Mouse (Mus musculus) spleen, adult 2 months (tissue): ENCODE results near the gene Hoxa4. TPM values are rescaled to one million over a fixed set of nuclear protein-coding genes. Genes with fewer than 3 reads are reported as not detected.

Experiments
- DNase-seq, 2 experiments: peaks; one replicate each; pipeline versions ENCODE4 v3.0.0 to v3.0.0-alpha.2; 2012 to 2021; ENCODE audit warnings: low spot score in 2 of 2, low read depth in 1 of 2
- H3K27ac ChIP-seq: fragments of 200-500 bp; 2 replicates; pipeline ENCODE4 v1.5.1; 2012; ENCODE audit warnings: low read length, inconsistent platforms; ENCODE audit not compliant: insufficient read depth
- H3K27me3 ChIP-seq: fragments of 200-500 bp; 2 replicates; pipeline ENCODE4 v1.6.1; 2012; ENCODE audit warnings: mild to moderate bottlenecking, moderate library complexity, low read length, inconsistent platforms; ENCODE audit not compliant: control insufficient read depth, insufficient read depth
- H3K36me3 ChIP-seq: fragments of 200-500 bp; 2 replicates; pipeline ENCODE4 v1.6.1; 2012; ENCODE audit warnings: mild to moderate bottlenecking, low read length, inconsistent platforms; ENCODE audit not compliant: control insufficient read depth, insufficient read depth
- H3K4me1 ChIP-seq: fragments of 200-500 bp; 2 replicates; pipeline ENCODE4 v1.6.1; 2011; ENCODE audit warnings: inconsistent platforms; ENCODE audit not compliant: control insufficient read depth, insufficient read depth, insufficient read length
- H3K4me3 ChIP-seq: fragments of 200-500 bp; 2 replicates; pipeline ENCODE4 v1.5.1; 2011; ENCODE audit warnings: mild to moderate bottlenecking, inconsistent platforms; ENCODE audit not compliant: insufficient read depth, insufficient read length; ENCODE audit errors: extremely low read depth
- CTCF ChIP-seq: fragments of 200-500 bp; IDR thresholded peaks from 2 replicates; pipeline ENCODE4 v1.5.1; 2011; ENCODE audit warnings: mild to moderate bottlenecking, inconsistent platforms; ENCODE audit not compliant: insufficient read depth, insufficient read length, insufficient replicate concordance; ENCODE audit errors: extremely low read depth
- POLR2A ChIP-seq: fragments of 200-500 bp; IDR thresholded peaks from 2 replicates; pipeline ENCODE4 v1.6.1; 2011; ENCODE audit warnings: low read depth, low read length, inconsistent platforms
- WGBS: fragments of 180-500 bp; shearing (Covaris S2); methylation state at CpG from one replicate; pipeline ENCODE4 v1.1.7; 2018; 5-methylcytosine and 5-hydroxymethylcytosine counted together
- polyA plus RNA-seq: library from polyadenylated mRNA; depleted of rRNA; stranded (reverse); fragments of >200 nt; gene quantifications from 2 replicates; pipeline ENCODE4 v1.2.3, GENCODE M21; 2012

Hoxa4 gene
- polyA plus RNA-seq, 1 experiment = 0.68 TPM

DNA sequence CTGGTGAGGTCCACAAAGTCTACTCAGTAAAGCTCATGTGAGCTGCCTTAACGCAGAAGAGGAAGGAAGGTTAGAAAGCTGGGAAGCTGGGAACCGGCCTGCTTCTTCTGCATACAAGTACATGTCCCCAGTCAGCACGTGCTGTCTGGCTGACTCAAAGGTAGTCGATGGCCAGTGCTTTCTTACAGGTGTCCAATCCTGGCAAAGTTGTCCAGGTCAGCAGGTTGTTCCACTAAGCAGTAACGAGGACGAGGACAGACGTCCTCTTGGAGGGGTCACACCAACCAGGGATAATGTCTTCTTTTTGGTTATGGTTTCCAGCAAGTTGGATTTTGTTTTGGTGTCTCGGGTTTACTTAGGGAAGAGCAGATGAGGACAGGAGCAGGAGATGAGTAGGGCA is 1.6 kb downstream of the Hoxa4 start:
- Histone ChIP-seq H3K4me1 (peaks cover 3% of the 10 kb centered on the region), H3K36me3 (no peaks in the 10 kb centered on the region), H3K27ac (no peak overlapping the region), H3K27me3 (peaks cover 7% of the 10 kb centered on the region), H3K4me3 (no peak overlapping the region)
- 83% methylated on average over 8 of the region's 8 CpGs for WGBS
- no peak for TF ChIP-seq CTCF
- TF ChIP-seq POLR2A = no peak
- DNase-seq = no peak

DNA sequence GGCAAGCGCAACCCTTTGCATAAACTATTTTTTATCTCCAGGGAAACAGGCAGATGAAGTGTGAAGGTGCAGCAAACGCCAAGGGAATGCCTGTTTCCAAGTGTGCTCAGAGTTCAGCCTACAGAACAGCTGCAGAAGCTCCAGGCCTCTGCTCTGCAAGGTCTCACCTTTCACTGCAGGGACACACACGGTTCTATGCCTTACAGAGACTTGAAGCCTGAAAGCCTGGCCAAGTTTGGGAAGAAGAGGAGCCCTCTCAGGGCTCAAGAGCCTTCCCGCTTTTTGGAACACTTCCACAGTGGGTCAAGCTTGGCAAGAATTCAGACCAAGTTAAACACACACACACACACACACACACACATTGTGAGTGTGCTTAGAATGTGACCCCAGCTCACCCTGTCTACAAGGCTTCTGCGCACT is 2.4 kb downstream of the Hoxa4 start:
- WGBS = 87% methylated on average over 5 of the region's 5 CpGs
- H3K4me1 ChIP-seq = peaks cover 3% of the 10 kb centered on the region
- no peak overlapping the region for H3K4me3 ChIP-seq
- no peak overlapping the region for H3K27ac ChIP-seq
- TF ChIP-seq CTCF = no peak
- no peak for TF ChIP-seq POLR2A
- H3K36me3 ChIP-seq = no peaks in the 10 kb centered on the region
- no peak for DNase-seq
- peaks cover 7% of the 10 kb centered on the region for H3K27me3 ChIP-seq

DNA sequence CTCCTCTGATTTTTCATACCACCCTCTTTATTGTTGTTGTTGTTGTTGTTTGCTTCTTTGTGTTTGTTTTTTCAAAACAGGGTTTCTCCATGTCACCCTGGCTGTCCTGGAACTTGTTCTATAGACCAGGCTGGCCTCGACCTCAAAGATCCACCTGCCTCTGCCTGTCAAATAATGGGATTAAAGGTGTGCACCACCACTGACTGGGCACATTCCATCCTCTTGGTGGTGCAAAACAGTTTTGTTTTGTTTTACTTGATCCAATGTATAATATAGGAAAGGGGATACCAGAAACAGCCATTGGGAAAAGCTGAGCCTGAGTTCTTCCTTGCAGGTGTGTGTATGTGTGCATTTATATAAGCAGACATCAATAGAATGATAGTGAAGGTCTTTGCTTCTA is 5.1 kb downstream of the Hoxa4 start:
- no peak for TF ChIP-seq CTCF
- TF ChIP-seq POLR2A = no peak
- WGBS = 89% methylated on average over 1 of the region's 1 CpGs
- no peak overlapping the region for H3K4me3 ChIP-seq
- no peak overlapping the region for H3K27ac ChIP-seq
- no peaks in the 10 kb centered on the region for H3K36me3 ChIP-seq
- no peaks in the 10 kb centered on the region for H3K4me1 ChIP-seq
- DNase-seq = no peak
- peaks cover 6% of the 10 kb centered on the region for H3K27me3 ChIP-seq

DNA sequence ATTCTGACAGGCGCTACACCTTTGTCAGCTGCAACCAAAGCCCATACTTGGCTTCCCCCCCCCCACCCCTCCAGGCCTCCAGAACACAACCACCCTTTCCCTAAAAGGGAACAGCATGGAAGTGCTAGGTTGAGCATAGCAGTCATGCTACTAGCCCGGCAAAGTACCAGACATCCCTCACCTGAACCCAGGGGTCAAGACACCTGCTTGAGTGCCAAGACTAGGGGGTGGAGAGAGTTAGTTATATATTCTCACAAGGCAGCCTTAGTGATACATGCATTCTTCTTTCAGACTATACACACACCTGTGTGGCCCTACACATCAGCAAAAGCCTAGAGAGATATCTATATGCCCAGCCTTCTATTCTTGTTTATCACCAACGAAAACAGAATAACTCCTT is 5.7 kb downstream of the Hoxa4 start:
- Histone ChIP-seq H3K4me3 (no peak overlapping the region), H3K4me1 (no peaks in the 10 kb centered on the region), H3K27me3 (no peaks in the 10 kb centered on the region), H3K27ac (no peak overlapping the region), H3K36me3 (no peaks in the 10 kb centered on the region)
- WGBS = 85% methylated on average over 3 of the region's 3 CpGs
- no peak for DNase-seq
- TF ChIP-seq CTCF = no peak
- TF ChIP-seq POLR2A = no peak

DNA sequence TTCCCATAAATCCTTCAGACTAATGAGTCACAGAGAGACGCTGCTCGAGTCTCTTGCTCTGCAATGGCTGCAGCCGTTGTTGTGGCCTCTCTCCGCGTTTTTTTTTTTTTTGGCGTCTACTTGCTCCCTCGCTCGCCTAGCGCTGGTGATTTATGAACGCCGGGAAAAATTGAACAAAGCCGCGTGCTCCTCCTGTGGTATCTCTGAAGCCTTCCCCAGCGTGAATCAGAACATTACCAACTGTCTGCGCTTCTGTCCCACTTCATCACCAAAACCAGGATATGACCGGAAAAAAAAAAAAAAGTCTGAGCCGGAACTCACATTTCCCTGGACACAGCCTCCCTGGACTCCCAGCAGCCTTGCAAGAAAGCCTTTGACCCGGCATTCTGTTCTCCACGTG is 6.3 kb downstream of the Hoxa4 start:
- TF ChIP-seq CTCF (no peak), POLR2A (no peak)
- 83% methylated on average over 19 of the region's 19 CpGs for WGBS
- Histone ChIP-seq H3K4me3 (no peak overlapping the region), H3K27ac (no peak overlapping the region), H3K36me3 (no peaks in the 10 kb centered on the region), H3K27me3 (no peaks in the 10 kb centered on the region), H3K4me1 (no peaks in the 10 kb centered on the region)
- no peak for DNase-seq

DNA sequence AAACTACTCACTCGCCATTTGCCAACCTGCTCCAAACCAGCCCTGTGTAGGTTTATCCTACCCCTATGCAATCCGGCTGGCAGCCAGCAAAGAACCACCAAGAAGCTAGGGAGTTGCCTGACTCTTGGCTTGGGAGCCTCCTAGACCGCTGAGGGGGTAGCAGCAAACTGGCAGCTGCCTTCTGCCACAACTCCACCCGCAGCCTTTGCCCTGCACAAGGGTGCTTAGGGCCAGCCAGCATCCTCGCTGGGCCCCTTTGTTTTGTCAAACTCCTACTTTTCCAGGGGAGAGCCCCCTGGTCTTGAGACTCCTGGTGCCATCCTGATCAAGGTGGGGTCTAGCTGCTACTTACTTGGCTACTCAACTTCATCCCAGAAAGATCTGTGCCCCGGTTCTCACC is 6.9 kb downstream of the Hoxa4 start:
- TF ChIP-seq CTCF = no peak
- TF ChIP-seq POLR2A = no peak
- Histone ChIP-seq H3K27me3 (no peaks in the 10 kb centered on the region), H3K36me3 (no peaks in the 10 kb centered on the region), H3K27ac (no peak overlapping the region), H3K4me1 (no peaks in the 10 kb centered on the region), H3K4me3 (no peak overlapping the region)
- no peak for DNase-seq
- 81% methylated on average over 6 of the region's 6 CpGs for WGBS

DNA sequence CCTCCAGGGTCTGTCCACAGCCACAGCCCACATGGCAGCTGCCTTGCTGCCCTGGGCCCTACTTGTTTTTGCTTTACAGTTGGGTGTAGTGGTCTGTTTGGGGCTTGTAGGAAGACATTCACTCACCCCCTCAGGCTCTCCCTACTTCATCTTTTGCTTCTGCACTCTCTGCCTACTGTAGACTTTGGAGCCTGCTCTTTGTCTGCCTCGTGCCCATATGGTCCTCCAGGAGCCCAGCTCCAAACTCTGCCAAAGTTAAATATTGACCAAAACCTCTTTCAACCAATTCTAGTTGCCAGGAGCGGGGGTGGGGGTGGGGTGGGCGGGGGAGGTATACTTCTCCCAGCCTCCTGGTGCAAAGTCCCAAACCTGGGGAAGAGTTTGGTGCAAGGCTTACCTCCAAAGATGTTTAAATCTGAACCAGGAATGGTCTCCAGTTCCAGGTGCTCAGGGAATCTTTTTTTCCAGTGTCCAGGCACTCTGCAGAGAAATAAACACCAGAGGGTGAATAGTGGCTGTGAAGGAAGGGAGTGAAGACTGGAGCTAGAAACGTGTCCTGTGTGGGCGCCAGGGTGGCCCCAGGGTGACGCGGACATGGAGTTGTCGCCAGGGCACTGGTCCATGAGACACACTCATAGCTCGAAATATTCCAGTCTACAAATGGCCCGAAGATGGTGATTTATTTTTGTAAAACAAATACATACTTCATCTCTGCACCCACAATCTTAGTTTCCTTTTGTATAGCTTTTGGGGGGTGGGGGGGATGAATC is 8.1 kb downstream of the Hoxa4 start:
- Histone ChIP-seq H3K4me3 (no peak overlapping the region), H3K27me3 (no peaks in the 10 kb centered on the region), H3K36me3 (no peaks in the 10 kb centered on the region), H3K4me1 (no peaks in the 10 kb centered on the region), H3K27ac (no peak overlapping the region)
- 86% methylated on average over 10 of the region's 10 CpGs for WGBS
- DNase-seq = no peak
- TF ChIP-seq POLR2A (no peak), CTCF (no peak)
